Mouse (Mus musculus) liver, embryonic 14.5 days (tissue): ENCODE data around the gene Wdr83.

Source experiments
- CTCF ChIP-seq: IDR thresholded peaks from 2 replicates; pipeline ENCODE4 v1.5.1; 2016; ENCODE audit warnings: antibody characterized with exemption, low read depth, control low read depth
- EP300 ChIP-seq: IDR thresholded peaks from 2 replicates; pipeline ENCODE4 v1.6.1; 2016; ENCODE audit warnings: antibody characterized with exemption, low read depth

- TF ChIP-seq CTCF, result no peak
- no peak for TF ChIP-seq EP300
These were observed 46.3 kb downstream of the Wdr83 start for GRCm38 (mm10) chr8:85034764-85035163.
